Mouse (Mus musculus): ENCODE data around the gene Dysf. TPM values are rescaled to one million over a fixed set of nuclear protein-coding genes. Genes with fewer than 3 reads are reported as not detected.

Dysf gene
- polyA plus RNA-seq, 1 experiment from 2014 or later = 2.8 TPM

DNA sequence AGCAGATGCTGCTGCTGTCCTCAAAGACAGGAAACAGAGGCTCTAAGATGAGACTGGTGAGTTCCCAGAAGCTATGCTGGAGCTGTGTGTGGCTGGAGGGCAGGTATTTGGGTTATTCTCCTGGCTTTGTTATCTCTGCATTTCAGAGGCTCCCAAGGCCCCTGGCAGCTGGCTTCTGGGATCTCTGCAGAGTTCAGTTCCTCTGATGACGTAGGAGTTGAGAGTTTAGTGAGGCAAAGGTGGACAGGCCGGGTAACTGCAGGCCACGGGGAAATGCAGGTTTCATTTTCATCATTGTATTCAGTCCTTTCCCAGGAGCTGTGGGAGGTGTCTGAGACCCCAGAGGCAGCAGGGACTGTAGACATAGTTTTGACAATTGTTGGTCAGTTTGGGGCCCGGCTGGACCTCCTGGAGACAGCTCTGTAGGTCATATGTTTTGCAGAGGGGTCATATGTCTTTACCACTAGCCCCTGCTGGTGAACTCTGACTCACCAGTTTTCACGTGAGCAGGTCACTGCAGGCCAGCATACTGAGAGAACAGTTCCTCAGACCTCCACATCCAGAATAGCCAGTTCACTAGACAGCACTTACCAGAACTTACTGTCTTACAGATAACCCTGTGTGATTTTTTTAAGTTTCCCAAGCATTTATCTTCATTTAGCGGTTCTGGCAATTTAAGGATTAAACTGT lies 35.0 kb downstream of the Dysf start:
- Histone ChIP-seq H3K9ac (ENCODE audit: low read depth, low read length) (no peak overlapping the region), H3K4me3 (ENCODE audit: low read depth, low read length) (no peak overlapping the region), H3K9me3 (replicated peaks; ENCODE audit: control insufficient read depth, low read length) (no peaks in the 10 kb centered on the region), H3K36me3 (ENCODE audit: control insufficient read depth, insufficient read depth) (no peaks in the 10 kb centered on the region), H3K27ac (ENCODE audit: low read length) (no peak overlapping the region), H3K4me1 (ENCODE audit: control insufficient read depth, low read depth, low read length) (no peaks in the 10 kb centered on the region), H3K27me3 (ENCODE audit: control insufficient read depth, insufficient read depth, low read depth, low read length) (no peaks in the 10 kb centered on the region), H3K4me2 (ENCODE audit: low read depth, low read length) (no peak overlapping the region)
- 53% methylated on average over 6 of the region's 6 CpGs for WGBS (ENCODE audit: insufficient replicate concordance)
- ATAC-seq (ENCODE audit: low read depth) = no peak

DNA sequence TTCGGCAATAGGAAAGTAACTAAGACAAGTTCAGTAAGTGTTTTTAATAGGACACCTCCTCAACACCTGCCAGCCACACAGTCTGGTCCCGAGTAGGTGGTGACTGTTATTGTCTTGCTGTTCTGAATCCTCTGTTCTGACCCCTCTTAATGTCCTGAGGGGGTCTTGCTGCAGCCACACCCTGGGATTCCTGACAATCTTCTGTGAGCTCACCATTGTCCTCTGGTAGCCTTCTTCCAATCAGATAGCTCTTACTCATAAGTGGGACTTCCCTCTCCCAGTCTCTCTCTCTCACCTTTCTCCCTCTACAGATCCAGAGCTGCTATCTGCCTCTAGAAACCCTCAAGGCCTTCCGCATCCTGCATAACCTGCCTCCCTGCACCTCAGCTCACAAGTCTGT lies 36.3 kb downstream of the Dysf start:
- no peak overlapping the region for H3K4me3 ChIP-seq (ENCODE audit: low read depth, low read length)
- no peaks in the 10 kb centered on the region for H3K4me1 ChIP-seq (ENCODE audit: control insufficient read depth, low read depth, low read length)
- H3K36me3 ChIP-seq (ENCODE audit: control insufficient read depth, insufficient read depth) = no peaks in the 10 kb centered on the region
- H3K27me3 ChIP-seq (ENCODE audit: control insufficient read depth, insufficient read depth, low read depth, low read length) = no peaks in the 10 kb centered on the region
- no peaks in the 10 kb centered on the region for H3K9me3 ChIP-seq (replicated peaks; ENCODE audit: control insufficient read depth, low read length)
- no peak overlapping the region for H3K4me2 ChIP-seq (ENCODE audit: low read depth, low read length)
- H3K9ac ChIP-seq (ENCODE audit: low read depth, low read length) = no peak overlapping the region
- WGBS (ENCODE audit: insufficient replicate concordance) = 75% methylated on average over 3 of the region's 3 CpGs
- no peak for ATAC-seq (ENCODE audit: low read depth)
- no peak overlapping the region for H3K27ac ChIP-seq (ENCODE audit: low read length)

DNA sequence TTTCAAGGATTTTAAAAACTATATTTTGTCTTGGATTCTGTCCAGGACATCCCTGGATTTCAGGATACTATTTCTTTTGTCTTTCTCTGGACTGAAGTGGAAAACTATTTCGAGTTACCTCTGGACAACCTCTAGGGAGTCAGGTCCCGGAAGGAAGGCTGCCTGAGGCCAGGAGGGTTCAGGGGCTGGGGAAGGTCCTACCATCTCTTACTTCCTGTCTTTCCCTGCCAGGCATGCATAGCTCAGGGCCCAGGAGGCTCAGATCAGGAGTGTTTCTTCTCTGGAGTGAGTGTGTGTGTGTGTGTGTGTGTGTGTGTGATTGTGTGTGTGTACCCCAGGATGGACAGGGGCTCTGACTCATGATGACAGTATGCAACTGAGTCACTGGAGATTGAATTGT lies 40.5 kb downstream of the Dysf start:
- no peaks in the 10 kb centered on the region for H3K9me3 ChIP-seq (replicated peaks; ENCODE audit: control insufficient read depth, low read length)
- no peaks in the 10 kb centered on the region for H3K27me3 ChIP-seq (ENCODE audit: control insufficient read depth, insufficient read depth, low read depth, low read length)
- H3K4me3 ChIP-seq (ENCODE audit: low read depth, low read length) = no peak overlapping the region
- no peak overlapping the region for H3K27ac ChIP-seq (ENCODE audit: low read length)
- no peaks in the 10 kb centered on the region for H3K36me3 ChIP-seq (ENCODE audit: control insufficient read depth, insufficient read depth)
- H3K9ac ChIP-seq (ENCODE audit: low read depth, low read length) = no peak overlapping the region
- H3K4me1 ChIP-seq (ENCODE audit: control insufficient read depth, low read depth, low read length) = no peaks in the 10 kb centered on the region
- ATAC-seq (ENCODE audit: low read depth) = no peak
- 43% methylated on average over 2 of the region's 2 CpGs for WGBS (ENCODE audit: insufficient replicate concordance)
- no peak overlapping the region for H3K4me2 ChIP-seq (ENCODE audit: low read depth, low read length)

DNA sequence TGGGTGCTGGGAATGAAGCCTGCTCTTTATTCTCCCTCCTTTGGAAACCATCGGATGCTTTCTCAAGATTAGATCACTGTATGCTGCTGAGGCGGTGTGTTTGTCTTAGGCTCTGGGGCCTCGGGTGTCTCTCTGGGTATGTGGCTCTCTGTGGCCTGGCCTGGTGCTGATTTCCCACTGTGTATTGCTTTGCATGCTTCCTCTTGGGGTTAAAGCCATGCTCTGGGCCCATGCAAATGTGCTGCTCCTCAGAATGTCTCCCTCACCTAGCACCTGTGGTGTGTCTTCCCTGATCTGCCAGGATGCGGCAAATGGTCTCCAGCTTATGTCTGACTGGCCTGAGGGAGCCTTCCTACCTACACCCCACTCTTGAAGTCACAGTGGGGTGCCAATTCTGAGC lies 41.8 kb downstream of the Dysf start:
- no peak overlapping the region for H3K27ac ChIP-seq (ENCODE audit: low read length)
- no peaks in the 10 kb centered on the region for H3K4me1 ChIP-seq (ENCODE audit: control insufficient read depth, low read depth, low read length)
- H3K9ac ChIP-seq (ENCODE audit: low read depth, low read length) = no peak overlapping the region
- H3K27me3 ChIP-seq (ENCODE audit: control insufficient read depth, insufficient read depth, low read depth, low read length) = no peaks in the 10 kb centered on the region
- no peak for ATAC-seq (ENCODE audit: low read depth)
- 65% methylated on average over 4 of the region's 4 CpGs for WGBS (ENCODE audit: insufficient replicate concordance)
- H3K36me3 ChIP-seq (ENCODE audit: control insufficient read depth, insufficient read depth) = no peaks in the 10 kb centered on the region
- H3K4me3 ChIP-seq (ENCODE audit: low read depth, low read length) = no peak overlapping the region
- no peaks in the 10 kb centered on the region for H3K9me3 ChIP-seq (replicated peaks; ENCODE audit: control insufficient read depth, low read length)
- no peak overlapping the region for H3K4me2 ChIP-seq (ENCODE audit: low read depth, low read length)

DNA sequence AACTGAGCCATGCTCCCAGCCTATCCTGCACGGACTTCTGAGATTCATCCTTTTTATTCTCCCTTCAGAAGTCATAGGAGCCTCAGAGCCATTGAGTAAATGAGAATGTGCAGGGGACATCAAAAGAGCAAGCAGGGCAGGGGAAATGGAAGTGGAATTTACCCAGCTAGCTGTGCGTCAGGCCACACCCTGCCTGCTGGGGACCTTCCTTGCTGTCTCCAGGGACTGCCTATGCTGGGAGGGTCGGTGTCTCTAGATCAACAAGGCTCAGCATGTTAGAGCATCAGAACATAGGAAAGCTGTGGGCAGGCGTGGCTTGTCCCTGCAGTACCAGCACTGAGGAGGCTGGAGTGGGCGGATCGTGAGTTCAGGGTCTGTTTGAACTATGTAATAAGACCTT lies 42.6 kb downstream of the Dysf start:
- no peaks in the 10 kb centered on the region for H3K27me3 ChIP-seq (ENCODE audit: control insufficient read depth, insufficient read depth, low read depth, low read length)
- no peaks in the 10 kb centered on the region for H3K36me3 ChIP-seq (ENCODE audit: control insufficient read depth, insufficient read depth)
- H3K27ac ChIP-seq (ENCODE audit: low read length) = no peak overlapping the region
- H3K4me3 ChIP-seq (ENCODE audit: low read depth, low read length) = no peak overlapping the region
- no peak overlapping the region for H3K9ac ChIP-seq (ENCODE audit: low read depth, low read length)
- no peaks in the 10 kb centered on the region for H3K9me3 ChIP-seq (replicated peaks; ENCODE audit: control insufficient read depth, low read length)
- H3K4me2 ChIP-seq (ENCODE audit: low read depth, low read length) = no peak overlapping the region
- ATAC-seq (ENCODE audit: low read depth) = no peak
- H3K4me1 ChIP-seq (ENCODE audit: control insufficient read depth, low read depth, low read length) = no peaks in the 10 kb centered on the region
- 47% methylated on average over 6 of the region's 6 CpGs for WGBS (ENCODE audit: insufficient replicate concordance)

DNA sequence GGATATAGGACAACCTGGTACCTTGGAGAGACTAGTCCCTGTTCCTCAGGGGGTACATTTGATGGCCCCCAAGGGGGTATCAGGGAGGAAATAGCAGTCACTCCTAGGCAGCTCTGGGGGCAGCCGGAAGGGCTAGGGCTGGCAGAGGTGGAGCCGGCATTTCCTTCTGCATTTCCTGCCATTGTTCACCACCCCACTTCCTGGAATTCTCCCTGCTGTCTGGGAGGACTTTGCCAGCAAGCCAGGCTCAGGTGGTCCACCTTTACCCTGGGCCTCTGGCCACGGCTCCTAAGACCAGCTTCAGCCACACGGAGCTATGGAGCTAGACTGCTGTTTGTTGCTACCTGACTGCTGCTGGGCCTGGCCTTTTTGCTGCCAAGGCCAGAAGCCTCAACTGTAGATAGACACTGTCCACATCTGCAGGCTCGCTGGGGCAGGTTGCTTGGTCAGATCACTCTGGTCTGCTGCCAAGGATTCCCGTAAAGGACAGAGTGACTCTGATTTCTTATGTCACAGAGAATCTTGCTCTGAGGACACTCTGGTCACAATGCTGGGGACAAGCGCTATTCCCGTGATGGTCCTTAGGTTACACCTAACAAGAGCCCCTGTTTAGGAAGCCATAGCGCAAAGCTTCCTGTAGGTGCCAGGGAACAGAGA lies 45.6 kb downstream of the Dysf start:
- H3K36me3 ChIP-seq (ENCODE audit: control insufficient read depth, insufficient read depth) = no peaks in the 10 kb centered on the region
- H3K9me3 ChIP-seq (replicated peaks; ENCODE audit: control insufficient read depth, low read length) = no peaks in the 10 kb centered on the region
- no peak for ATAC-seq (ENCODE audit: low read depth)
- H3K4me2 ChIP-seq (ENCODE audit: low read depth, low read length) = no peak overlapping the region
- no peak overlapping the region for H3K27ac ChIP-seq (ENCODE audit: low read length)
- no peaks in the 10 kb centered on the region for H3K4me1 ChIP-seq (ENCODE audit: control insufficient read depth, low read depth, low read length)
- no peak overlapping the region for H3K4me3 ChIP-seq (ENCODE audit: low read depth, low read length)
- no peak overlapping the region for H3K9ac ChIP-seq (ENCODE audit: low read depth, low read length)
- WGBS (ENCODE audit: insufficient replicate concordance) = 44% methylated on average over 9 of the region's 9 CpGs
- H3K27me3 ChIP-seq (ENCODE audit: control insufficient read depth, insufficient read depth, low read depth, low read length) = no peaks in the 10 kb centered on the region

DNA sequence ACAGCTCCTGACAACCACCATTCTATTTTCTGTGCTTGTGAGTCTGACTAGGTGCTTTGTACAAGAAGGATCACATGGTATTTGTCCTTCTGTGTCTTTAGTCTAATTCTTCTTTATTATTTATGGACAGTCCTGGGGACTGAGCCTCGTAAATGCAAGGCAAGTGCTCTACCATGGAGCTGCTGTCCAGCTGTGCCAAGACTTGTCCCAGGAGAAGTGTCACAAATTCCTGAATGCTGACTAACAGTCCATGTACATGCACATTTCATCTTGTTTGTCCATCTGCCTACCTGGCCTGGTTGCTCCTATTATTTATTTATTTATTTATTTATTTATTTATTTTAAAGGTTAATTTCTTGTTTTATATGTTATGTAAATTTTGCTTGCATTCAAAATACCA lies 47.2 kb downstream of the Dysf start:
- Histone ChIP-seq H3K9ac (ENCODE audit: low read depth, low read length) (no peak overlapping the region), H3K9me3 (replicated peaks; ENCODE audit: control insufficient read depth, low read length) (no peaks in the 10 kb centered on the region), H3K36me3 (ENCODE audit: control insufficient read depth, insufficient read depth) (no peaks in the 10 kb centered on the region), H3K27me3 (ENCODE audit: control insufficient read depth, insufficient read depth, low read depth, low read length) (no peaks in the 10 kb centered on the region), H3K4me3 (ENCODE audit: low read depth, low read length) (no peak overlapping the region), H3K4me1 (ENCODE audit: control insufficient read depth, low read depth, low read length) (no peaks in the 10 kb centered on the region), H3K27ac (ENCODE audit: low read length) (no peak overlapping the region), H3K4me2 (ENCODE audit: low read depth, low read length) (no peak overlapping the region)
- no peak for ATAC-seq (ENCODE audit: low read depth)
- 56% methylated on average over 1 of the region's 1 CpGs for WGBS (ENCODE audit: insufficient replicate concordance)

DNA sequence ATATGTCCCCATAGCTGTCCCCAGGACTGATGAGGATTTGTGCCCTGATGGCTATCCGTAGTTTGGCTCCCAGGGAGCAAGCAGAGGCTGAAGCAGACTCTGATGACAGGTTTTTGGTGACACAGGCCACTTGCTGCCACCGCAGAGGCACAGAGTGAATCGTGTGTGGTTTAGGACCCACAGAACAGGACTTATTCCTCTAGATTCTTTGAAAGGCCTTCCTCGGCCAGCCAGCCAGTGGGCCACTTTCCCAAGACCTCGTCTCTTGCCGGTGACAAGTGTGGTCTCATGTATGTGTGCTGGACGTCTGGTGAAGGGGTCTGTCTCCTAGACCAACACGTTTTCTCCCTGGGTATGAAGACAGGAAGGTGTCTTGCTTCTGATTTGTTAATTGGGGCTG lies 48.8 kb downstream of the Dysf start:
- Histone ChIP-seq H3K27me3 (ENCODE audit: control insufficient read depth, insufficient read depth, low read depth, low read length) (no peaks in the 10 kb centered on the region), H3K4me3 (ENCODE audit: low read depth, low read length) (no peak overlapping the region), H3K9me3 (replicated peaks; ENCODE audit: control insufficient read depth, low read length) (no peaks in the 10 kb centered on the region), H3K27ac (ENCODE audit: low read length) (no peak overlapping the region), H3K9ac (ENCODE audit: low read depth, low read length) (no peak overlapping the region), H3K4me2 (ENCODE audit: low read depth, low read length) (no peak overlapping the region), H3K4me1 (ENCODE audit: control insufficient read depth, low read depth, low read length) (no peaks in the 10 kb centered on the region), H3K36me3 (ENCODE audit: control insufficient read depth, insufficient read depth) (no peaks in the 10 kb centered on the region)
- 56% methylated on average over 8 of the region's 8 CpGs for WGBS (ENCODE audit: insufficient replicate concordance)
- ATAC-seq (ENCODE audit: low read depth) = no peak

DNA sequence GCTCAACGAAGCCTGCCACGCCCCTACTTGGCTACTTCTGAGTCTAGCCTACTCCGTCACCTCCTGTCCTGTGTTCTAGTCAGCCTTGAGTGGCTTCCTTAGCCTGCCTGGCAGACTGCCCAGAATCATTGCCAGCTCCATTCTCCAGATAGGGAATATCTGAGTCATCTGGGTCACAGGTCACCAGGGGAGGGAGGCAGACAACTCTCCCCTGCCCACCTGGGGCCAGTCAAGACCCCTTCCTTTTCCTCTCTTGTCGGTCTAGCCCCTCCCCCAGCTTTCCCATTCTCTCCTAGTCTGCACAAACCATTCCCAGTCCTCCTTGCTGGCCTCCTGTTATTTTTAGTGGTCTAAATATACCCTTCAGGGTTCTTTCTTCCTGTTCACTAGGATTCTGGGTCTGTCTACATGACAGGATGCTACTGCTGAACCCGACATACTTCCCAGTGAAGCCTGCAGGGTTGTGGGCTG lies 50.3 kb downstream of the Dysf start:
- ATAC-seq (ENCODE audit: low read depth) = peak; percentile 21; the same call in 1 of the 2 replicates
- 37% methylated on average over 5 of the region's 5 CpGs for WGBS (ENCODE audit: insufficient replicate concordance)
- Histone ChIP-seq H3K4me2 (ENCODE audit: low read depth, low read length) (no peak overlapping the region), H3K9ac (ENCODE audit: low read depth, low read length) (no peak overlapping the region), H3K27ac (ENCODE audit: low read length) (no peak overlapping the region), H3K27me3 (ENCODE audit: control insufficient read depth, insufficient read depth, low read depth, low read length) (no peaks in the 10 kb centered on the region), H3K9me3 (replicated peaks; ENCODE audit: control insufficient read depth, low read length) (no peaks in the 10 kb centered on the region), H3K4me3 (ENCODE audit: low read depth, low read length) (no peak overlapping the region), H3K36me3 (ENCODE audit: control insufficient read depth, insufficient read depth) (no peaks in the 10 kb centered on the region), H3K4me1 (ENCODE audit: control insufficient read depth, low read depth, low read length) (no peaks in the 10 kb centered on the region)
